Mouse (Mus musculus): ENCODE measurements around the gene Ttc9c.

Gene Ttc9c

GRCm38 (mm10) chr19:8774951-8775421, 44.1 kb downstream of the Ttc9c start:
- DNase-seq (ENCODE audit: extremely low read depth, low read depth), result no peak

DNA sequence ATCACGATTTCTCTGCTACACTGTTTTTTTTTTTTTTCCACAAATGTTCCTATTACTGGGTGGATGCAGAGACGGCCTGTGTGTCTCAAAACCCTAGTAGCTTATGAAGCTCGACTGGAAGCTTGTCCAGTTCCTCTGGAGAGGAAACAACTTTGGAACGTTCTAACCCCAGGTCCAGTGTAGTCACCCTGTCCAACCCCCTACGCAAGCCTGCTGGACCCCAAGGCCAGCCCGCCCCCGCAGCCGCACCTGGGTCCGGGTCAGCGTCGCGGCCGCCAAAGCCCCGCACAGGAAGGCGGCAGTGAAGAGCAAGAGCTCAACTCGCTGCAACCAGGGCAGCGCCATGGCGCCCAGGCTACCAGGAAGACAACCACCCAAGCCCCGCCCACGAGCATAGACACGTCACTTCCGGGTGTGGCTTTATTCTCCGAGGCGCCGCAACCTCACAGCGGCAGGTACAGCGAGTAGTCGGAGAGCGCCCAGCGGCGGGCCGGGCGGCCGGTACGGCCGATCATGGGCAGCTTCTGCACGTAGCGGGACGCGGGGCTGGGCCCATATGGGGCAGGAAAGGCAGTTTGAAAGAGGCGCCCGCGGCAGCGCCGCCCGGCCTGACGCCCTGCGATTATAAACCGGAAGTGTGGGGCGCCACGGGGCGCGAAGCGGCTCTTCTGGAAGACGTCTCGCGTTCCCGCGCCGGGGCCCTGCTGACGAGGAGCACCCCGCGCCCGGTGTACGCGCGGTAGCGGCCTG, 44.9 kb downstream of the Ttc9c start, which contains the start of gene Tmem179b:
Tmem179b (minus strand) TSS at position 382 of the 750 bp plus-strand sequence.
- peak; percentile 81 for DNase-seq (ENCODE audit: extremely low read depth, low read depth)

DNA sequence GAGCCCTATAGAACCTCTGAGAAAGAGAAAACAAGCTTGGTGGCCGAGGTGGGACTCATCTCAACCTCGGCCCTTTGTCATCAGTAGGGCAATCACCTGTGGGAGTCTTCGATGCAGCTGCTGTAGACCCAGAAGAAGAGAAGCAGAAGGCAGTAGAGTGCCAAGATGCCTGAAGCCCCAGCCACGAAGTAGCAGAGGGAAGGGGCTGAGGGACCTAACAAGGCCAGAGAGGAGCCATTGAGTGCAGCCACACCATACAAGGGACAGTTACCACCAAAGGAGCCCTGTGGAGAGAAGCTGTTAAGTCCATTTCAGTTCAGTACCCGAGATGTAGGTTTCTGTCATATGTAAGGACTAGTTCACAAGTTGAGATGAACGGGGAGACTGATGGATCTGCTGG, 45.7 kb downstream of the Ttc9c start:
- no peak for DNase-seq (ENCODE audit: extremely low read depth, low read depth)

DNA sequence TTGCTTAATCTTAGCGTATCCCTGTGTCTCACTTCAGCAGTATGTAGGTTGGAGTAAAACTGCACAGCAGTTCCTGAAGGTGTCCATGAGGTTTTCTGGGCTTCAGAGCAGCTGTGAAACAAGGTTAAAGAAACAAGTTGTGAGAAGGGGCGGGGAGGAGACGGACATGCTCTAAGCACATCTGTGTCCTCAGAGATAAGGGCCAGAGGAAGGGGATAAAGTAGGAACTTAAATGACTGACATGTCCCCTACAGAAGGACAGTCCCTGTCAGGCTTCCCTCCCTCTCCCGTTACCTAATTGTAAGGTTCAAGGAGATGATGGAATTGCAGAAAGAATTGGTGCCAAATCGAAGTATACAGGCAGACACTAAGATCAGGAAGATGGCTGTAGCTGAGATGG, 46.1 kb downstream of the Ttc9c start:
- peak; percentile 84 for DNase-seq (ENCODE audit: extremely low read depth, low read depth)

DNA sequence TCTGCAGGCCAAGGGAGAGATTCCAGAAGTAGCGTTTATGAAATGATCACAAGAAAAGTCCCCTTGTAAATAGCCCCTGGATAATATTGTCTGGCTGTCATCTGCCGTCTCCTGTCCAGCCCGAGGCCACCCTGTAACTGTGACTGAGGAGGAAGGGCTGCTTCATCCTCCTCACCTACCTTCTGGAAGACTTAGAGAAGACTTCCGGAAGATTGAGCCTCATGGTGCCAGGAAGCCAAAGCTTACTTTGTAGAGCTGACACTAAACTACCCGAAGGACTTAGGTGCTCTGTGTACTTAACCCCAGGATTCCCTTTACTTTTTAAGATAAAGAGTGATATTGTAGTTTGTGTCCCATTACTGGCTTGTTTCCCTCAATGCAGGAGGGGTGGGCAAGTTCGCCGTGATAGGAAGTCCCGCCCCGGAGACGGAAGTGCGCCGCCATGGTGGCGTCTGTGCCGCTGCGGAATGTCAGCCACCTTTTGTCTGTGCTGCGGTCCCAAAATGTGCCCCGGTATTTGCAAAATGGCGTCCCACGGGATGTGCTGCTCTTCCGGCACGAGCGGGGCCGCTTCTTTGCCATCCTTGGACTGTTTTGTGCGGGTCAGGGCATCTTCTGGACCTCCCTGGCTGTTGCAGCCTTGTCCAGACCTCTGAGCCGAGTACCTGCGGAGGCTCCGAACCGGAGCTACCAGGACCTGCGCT, 48.4 kb downstream of the Ttc9c start, which contains the start of gene Tmem223:
Tmem223 (plus strand) TSS at position 430 of the 704 bp plus-strand sequence.
- no peak for DNase-seq (ENCODE audit: extremely low read depth, low read depth)

DNA sequence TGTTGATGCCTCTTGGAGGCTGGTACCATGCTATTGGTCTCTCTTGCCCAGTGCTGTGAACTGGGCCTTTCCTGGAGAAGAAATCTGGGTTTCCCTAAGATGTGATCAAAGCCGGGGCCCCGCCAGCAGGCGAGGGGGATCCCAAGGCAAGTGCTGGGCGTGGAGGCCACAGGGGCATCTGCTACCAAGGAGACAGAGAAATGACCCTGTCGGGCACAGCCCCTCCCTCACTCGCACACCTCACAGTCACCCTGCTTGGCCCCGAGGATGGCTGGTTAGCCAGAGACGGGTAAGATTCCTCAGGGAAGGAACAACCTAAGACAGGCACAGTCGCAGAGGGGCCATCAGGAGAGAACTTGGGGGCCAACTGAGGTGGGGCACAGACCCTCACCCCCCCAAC, 53.6 kb downstream of the Ttc9c start:
- no peak for DNase-seq (ENCODE audit: extremely low read depth, low read depth)

DNA sequence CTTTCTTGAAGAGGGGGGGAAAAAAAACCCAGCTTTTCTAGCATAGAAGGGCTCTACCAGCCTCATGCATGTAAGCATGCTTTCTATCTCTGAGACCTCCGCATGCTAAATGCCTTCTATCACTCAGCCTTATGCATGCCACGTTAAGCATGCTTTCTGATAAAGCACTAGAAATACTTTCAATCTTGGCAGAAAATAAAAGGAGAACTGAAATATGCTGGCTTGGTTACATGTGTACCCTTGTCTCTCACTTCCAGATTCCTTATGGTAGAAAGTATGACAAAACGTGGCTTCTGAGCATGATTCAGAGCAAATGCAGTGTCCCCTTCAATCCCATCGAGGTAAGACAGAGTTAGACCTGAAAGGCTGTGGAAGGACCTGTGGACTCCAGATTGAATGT, 55.9 kb downstream of the Ttc9c start:
- DNase-seq (ENCODE audit: extremely low read depth, low read depth), result no peak

DNA sequence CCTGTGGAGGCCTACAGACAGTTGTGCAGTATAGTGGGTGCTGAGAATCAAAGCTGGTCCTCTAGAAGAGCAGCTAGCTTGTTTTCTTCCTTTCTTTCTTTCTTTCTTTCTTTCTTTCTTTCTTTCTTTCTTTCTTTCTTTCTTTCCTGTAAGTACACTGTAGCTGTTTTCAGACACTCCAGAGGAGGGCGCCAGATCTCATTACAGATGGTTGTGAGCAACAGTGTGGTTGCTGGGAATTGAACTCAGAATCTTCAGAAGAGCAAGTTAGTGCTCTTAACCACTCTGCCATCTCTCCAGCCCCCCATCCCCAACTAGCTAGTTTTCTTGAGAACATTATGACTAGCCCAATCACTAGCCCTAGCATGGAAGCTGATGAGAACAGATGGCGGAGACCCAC, 58.4 kb downstream of the Ttc9c start:
- DNase-seq (ENCODE audit: extremely low read depth, low read depth), result no peak

Data from MEL-GATA-1-ER (cell line).